Mouse (Mus musculus): ENCODE measurements at regions not wholly inside any gene's neighbourhood (a gene's known extent, or its start where the extent isn't known, plus 50 kb on each side); places are given as distances from the start of the nearest gene placed in this dataset.

DNA sequence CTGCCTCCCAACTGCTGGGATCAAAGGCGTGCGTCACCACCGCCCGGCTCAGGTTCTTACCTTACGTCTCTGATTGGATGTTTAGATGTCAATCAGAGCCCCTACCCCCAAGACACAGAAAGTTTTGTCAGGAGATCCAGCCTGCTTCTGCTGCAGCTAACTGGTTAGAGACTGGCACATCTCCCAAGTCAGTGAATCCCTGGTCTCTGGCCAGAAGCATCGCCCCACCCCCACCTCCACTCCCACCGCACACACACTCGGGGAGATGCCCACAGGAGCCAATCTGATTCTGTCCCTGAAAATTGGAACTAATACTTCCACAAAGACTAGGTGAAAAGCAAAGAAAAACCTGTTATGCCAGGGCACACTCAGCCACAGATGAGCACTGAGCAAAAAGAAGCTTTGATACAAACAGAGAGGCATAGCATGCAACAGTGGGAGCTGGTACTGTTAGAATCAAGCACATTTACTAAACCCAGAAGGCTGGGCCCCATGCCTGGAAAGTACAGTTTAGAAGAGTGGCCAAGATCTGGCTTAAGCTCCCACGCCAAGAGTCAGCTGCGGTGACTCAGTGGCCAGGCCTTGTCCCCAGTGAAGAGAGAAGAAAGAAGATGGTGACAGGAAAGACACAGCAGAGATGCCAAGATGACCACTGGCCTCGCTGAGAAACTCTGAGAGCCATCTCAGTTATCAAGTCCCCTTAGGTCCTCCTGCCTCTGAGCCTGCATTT is 130.4 kb downstream of the Utp6 start:
- no peak for DNase-seq (ENCODE audit: extremely low spot score in 1 of 2, low spot score in 2 of 2)
- intact Hi-C loops (cut with DNase I) = no loop called here

DNA sequence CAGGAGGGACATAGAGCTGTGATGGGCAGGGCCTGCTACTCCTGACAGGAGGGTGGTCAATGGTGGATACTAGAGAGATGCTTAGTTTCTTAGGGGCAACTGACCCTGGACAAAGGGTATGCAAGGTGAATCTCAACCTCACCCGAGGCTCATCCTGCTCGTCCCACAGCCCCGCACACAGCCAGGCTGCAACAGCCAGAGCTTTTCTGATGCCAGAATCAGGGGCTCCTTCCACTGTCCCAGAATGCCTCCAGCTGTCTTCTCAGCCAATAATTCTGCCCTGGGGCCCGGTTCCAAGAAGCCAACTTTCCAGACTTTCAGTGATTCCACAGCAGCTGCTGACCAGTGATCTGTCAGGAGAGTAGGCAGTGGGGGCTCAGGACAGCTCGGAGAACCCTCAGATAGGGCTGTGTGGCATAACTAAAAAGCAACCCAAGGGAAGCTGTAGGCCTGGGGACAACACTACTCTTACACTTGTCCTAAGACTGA is 131.6 kb downstream of the Utp6 start:
- intact Hi-C loops (cut with DNase I) = no loop called here
- DNase-seq (ENCODE audit: extremely low spot score in 1 of 2, low spot score in 2 of 2) = no peak

DNA sequence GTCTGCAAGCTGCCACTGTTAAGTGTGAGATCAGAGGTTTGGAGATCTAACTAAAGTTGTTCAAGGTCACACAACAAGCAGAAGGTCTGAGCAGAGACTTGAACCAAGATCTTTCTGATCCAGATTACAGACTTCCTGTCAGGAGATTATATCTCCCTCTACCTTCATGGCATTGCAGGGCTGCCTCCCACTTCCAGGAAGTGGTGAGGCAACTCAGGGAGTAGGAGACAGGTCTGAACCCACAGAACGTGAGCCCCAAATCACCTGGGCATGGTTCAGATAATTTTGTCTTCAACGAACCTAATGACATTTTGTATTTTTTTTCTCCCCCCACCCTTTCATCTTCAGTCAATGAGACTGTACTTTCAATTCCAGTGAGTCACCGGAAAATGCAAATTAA is 135.2 kb downstream of the Utp6 start:
- intact Hi-C loops (cut with DNase I) = no loop called here
- DNase-seq (ENCODE audit: extremely low spot score in 1 of 2, low spot score in 2 of 2) = no peak

DNA sequence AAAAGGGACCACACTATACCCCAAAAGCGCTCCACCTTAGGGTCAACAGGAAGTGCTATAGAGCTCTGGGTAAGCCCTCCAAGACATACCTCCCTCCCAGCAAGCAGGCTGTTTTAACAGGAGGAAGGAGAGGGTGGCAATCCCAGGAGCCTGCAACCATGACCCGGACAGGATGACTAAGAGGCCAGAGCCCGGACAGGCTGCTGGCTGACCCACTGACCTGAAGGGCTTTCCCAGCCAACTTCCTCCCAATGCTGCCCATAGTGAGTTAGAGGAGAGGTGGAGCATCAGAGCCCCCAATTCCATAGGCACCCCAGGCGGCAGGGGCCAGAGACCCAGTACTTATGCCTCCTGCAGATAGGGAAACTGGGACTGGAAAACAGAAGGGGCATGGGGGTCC is 136.3 kb downstream of the Utp6 start:
- no peak for DNase-seq (ENCODE audit: extremely low spot score in 1 of 2, low spot score in 2 of 2)
- intact Hi-C loops (cut with DNase I) = no loop called here

DNA sequence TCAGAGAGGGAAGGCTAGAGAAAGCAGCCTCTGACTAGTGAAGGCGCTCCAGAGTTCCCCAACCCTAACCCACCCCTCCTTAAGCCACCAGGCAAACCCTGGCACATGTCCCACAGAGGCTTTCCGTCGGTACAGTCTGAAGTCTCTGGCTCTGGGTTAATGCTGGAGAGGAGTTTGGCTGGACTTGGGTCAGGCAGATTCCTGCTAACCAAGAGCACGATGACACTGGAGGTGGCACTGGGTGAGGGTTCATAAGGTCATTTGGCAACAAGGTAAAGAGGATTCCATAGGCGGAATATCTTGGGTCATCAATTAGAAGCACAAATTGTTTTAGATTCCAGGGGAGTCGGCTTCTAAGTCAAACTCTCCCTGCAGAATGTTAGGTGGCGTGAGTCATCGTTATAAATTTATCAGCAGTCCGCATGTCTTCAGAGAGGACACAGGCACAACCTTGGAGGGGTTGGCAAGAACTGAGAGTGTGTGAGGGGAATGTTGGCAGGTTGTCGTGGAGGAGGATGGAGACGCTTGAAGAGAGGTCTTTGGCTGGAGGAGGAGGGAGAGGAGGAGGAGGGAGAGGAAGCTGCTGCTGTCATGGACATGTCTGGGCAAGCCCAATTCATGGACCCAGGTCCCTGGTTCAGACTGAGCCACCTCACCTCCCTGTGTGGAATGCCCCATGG is 138.4 kb downstream of the Utp6 start:
- intact Hi-C loops (cut with DNase I) = no loop called here
- DNase-seq (ENCODE audit: extremely low spot score in 1 of 2, low spot score in 2 of 2) = no peak

DNA sequence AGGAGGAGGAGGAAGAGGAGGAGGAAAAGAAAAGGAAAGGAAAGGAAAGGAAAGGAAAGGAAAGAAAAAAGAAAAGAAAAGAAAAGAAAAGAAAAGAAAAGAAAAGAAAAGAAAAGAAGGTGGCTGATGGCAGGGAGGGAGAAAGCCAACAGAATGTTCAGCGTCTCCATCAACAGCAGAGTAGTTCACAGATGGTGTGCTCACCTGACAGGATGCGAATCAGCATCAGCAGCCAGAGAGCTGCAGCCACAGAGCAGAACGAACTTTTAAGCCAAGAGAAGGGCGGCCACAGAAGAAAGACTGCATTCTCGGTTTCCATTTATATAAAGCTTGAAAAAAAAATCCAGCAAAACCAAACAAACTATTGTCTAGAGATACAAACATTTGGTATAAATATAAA is 140.2 kb downstream of the Utp6 start:
- intact Hi-C loops (cut with DNase I) = no loop called here
- no peak for DNase-seq (ENCODE audit: extremely low spot score in 1 of 2, low spot score in 2 of 2)

DNA sequence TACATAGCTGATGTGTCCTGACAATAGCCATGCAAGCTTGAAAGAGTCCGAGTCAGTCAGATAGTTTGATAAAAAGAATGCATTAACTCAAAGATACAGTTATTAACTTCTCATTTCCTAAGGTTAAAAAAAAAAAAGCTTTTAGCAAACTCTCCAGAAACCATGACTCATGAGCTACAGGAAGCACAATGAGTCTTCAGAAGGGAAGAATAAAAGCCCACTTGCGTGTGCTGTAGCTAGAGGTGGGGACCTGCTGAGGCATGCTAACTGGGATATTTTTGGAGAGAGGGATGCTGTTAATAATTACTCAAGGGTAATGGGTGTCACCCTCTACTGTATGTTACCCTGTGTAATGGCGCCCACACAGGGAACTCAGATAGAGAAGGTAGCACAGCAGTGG is 147.0 kb downstream of the Utp6 start:
- no peak for DNase-seq (ENCODE audit: extremely low spot score in 1 of 2, low spot score in 2 of 2)
- intact Hi-C loops (cut with DNase I) = no loop called here

DNA sequence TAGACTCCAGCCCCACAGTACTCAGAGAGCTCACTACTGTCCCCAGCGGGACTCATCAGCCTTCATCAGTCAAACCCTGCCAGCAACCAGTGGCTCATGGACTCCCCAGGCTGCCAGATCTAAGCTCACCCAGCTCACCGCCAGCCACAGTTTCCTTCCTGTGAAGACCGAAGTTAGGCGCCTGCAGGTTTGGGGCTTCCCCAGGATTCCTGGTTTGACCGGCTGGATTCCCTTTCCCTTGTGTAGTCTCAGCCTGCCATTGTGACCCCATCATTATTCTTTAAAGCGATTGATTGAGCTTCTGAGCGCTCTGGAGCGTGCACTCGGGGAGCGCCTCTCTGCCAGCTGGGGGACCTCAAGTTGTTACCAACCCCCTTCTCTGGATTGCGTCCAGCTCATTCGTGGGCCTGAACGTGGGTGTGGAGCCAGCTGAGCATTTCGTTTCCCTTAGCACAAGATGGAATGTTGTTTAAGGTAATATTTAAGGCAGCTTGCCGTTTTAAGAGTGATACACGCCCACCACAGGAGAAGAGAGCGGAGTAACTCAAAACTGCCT is 155.2 kb downstream of the Utp6 start:
- peak in 1 of 2 experiments; percentile 59 for DNase-seq (ENCODE audit: extremely low spot score in 1 of 2, low spot score in 2 of 2)
- intact Hi-C loops (cut with DNase I) = no loop called here

DNA sequence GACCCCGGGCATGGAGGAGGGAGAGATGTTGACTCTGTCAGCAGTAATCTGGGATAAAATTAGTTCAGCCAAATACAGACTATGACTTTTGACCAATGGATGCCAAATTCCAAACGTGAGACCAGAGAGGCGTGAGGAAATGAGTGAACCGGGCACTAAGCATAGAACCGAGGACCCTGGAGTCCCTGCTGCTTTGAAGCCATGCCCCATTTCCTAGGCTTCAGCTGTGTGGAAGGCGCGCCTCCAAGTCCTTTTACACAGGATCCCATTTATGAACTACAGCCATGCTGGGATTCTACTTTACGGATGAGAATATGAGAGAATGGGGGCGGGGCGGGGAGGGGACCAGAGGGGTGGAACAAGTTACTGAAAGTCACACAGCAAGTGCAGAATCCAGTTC is 155.8 kb downstream of the Utp6 start:
- DNase-seq (ENCODE audit: extremely low spot score in 1 of 2, low spot score in 2 of 2) = no peak
- intact Hi-C loops (cut with DNase I) = no loop called here

DNA sequence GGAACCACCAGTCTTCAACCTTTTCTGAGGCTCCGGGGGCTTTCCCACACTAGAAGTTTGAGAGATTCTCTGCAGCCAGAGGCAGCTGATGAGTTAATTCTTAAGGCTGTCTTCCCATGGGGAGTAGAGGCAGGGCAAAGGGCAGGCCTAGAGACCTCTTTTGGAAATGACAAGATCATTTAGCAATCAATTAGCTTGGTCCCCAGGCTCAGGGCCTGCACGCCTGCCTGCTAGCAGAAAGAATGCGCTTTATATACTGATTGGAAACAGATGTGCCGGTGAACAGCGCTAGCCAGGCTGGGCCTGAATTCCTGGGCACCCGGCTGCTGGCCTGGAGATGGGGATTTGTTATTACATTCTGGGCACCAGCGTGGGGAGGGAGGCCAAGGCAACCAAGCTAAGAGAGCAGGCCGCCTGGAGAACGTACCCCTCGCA is 156.2 kb downstream of the Utp6 start:
- DNase-seq (ENCODE audit: extremely low spot score in 1 of 2, low spot score in 2 of 2) = peak in 1 of 2 experiments; percentile 55
- intact Hi-C loops (cut with DNase I) = no loop called here

DNA sequence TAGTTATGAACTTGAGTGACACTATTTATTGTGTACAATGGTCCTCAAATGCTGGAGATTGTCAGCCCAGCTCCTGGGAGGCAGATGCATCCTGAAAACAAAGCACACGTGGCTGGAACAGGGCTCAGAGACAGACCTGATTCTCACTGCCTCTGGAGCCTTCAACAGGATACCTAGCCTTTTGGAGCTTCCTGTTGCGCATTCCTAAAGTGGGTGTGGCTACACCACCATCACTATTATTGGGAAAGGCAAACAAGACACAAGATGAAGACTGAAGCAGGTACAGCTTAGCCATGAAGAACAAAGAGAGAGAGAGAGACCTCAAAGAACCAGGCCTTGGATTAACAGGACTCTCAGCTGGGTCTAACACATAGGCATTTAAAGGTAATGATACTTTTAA is 158.2 kb downstream of the Utp6 start:
- DNase-seq (ENCODE audit: extremely low spot score in 1 of 2, low spot score in 2 of 2) = no peak
- intact Hi-C loops (cut with DNase I) = no loop called here

DNA sequence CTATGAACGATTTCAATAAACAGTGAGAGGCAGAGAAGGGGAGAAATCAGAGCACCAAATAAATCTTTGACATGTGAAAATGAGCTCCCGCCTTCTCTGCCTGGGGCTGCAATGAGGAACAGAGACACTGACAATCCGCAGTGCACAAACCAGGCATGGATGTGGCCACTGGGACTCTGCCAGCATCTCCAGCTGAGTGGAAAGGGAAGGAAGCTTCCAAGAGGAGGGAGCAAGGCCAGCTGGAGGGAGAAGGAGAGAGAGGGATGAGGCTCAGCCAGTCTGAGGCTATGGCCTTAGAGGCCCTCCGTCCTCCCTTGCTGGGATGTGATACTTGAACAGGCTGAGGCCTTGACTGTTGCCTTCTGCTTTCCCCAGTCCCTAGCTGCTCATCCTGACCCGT is 159.2 kb downstream of the Utp6 start:
- intact Hi-C loops (cut with DNase I) = no loop called here
- DNase-seq (ENCODE audit: extremely low spot score in 1 of 2, low spot score in 2 of 2) = peak; percentile 42 to 84

DNA sequence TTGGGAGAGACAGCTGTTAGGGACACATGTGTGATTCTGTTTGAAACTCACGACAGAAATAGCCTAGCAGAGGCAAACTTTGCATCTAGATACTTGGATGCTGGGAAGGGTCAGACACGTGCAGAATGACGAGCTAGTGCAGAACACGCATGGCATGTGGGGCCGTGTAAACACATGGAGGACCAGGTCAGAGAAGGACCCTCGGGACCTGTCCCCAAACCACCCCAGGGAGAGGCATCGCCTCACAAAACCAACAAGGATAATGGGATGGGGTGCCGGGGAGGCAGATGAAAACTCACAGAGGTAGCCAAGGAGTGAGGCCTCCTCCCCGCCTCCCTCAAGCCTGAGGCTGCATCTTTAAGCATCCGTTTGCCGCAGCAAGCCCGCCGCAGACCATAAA is 159.6 kb downstream of the Utp6 start:
- no peak for DNase-seq (ENCODE audit: extremely low spot score in 1 of 2, low spot score in 2 of 2)
- intact Hi-C loops (cut with DNase I) = no loop called here

DNA sequence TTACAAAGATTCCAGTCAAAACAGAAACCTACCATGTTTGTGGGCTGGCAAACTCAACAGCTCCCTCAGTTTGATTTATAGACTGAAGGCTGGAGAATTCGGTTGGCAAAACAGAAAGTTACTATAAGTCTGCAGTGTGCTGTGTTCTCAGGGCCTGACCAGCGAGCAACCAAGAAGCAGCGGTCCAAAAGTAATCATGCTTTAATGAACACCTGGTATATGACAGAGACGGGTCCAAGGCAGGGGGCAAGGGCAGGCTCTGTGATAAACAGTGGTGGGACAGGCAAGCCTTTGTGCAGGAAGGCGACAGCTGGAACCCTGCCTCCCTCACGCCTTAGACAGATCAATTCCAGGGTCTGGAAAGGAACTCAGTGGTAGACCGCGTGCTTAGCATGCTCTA is 161.9 kb downstream of the Utp6 start:
- intact Hi-C loops (cut with DNase I) = no loop called here
- no peak for DNase-seq (ENCODE audit: extremely low spot score in 1 of 2, low spot score in 2 of 2)

DNA sequence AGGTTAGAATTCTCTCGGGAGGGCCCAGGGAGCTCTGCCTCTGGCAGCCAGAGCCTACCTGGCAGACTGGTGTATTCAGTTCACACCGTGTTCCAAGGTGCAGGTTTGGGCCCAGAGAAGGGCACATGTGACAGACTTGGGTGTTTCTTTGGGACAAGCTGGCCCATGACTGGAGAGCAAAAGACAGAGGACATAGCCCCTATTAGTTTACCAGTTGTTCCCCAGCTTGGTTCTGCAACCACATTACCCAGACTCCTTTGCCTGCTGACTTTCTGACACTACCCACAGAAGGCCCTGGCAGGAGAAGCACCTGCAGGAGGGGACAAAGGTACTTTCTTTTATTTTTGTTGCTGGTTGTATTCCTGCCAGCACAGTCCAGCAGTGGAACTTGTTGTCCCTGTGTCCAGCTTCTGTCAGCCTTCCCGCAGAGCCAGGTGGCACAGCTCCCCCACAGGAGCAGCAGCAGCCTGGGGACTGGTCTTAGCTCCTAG is 173.9 kb downstream of the Utp6 start:
- intact Hi-C loops (cut with DNase I) = no loop called here
- DNase-seq (ENCODE audit: extremely low spot score in 1 of 2, low spot score in 2 of 2) = no peak

DNA sequence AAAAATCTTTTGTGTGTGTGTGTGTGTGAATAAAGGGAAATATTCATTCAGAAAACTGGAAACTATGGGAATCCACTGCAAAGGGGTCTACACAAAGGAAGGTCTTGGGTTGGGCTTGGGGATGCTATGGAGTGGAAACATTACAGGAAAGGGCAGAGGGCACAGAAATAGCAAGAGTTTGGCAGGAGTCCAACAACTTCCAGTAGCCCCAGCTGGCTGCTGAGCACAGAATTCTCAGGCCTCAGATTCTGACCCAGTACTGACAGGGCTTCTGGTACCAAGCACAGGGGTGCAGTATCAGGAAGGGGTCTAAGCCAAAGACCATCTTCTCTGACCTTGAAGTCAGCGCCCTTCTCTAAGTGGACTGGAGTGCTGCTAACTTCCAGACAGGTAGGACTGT is 174.4 kb downstream of the Utp6 start:
- DNase-seq (ENCODE audit: extremely low spot score in 1 of 2, low spot score in 2 of 2) = no peak
- intact Hi-C loops (cut with DNase I) = no loop called here

DNA sequence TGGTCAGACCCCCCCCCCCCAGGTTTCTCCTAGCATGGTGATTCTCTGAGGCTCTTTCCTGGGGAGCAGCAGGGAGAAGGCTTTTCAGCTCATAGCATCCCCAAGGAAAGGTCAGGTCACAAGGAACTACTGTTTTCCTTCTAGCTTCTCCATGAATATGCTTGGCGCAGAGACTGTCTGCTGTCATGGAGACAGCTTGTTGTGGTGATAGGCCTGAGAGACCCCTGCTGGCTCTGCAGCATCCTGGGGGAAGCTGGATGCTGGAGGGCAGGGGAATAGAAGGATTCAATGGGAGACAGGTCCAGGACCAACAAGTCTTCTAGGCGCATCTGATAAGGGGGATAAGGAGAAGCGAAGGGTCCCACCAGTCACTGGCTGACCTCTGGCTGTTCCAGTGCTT is 178.1 kb downstream of the Utp6 start:
- intact Hi-C loops (cut with DNase I) = no loop called here
- DNase-seq (ENCODE audit: extremely low spot score in 1 of 2, low spot score in 2 of 2) = no peak

DNA sequence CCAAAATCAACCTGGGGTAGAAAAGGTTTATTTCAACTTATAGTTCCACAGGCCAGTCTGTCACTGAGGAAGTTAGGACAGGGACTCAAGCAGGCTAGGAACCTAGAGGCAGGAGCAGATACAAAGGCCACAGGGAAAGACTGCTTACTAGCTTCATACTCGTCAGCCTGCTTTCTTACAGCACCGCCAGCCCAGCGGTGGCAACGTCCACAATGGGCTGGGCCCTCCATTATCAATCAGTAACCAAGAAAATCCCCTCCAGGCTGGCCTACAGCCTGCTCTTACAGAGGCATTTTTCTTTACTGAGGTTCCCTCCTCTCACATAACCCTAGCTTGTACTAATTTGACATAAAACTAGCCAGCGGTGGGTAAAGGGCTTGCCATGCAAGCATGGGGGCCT is 180.2 kb downstream of the Utp6 start:
- DNase-seq (ENCODE audit: extremely low spot score in 1 of 2, low spot score in 2 of 2) = no peak
- intact Hi-C loops (cut with DNase I) = no loop called here

DNA sequence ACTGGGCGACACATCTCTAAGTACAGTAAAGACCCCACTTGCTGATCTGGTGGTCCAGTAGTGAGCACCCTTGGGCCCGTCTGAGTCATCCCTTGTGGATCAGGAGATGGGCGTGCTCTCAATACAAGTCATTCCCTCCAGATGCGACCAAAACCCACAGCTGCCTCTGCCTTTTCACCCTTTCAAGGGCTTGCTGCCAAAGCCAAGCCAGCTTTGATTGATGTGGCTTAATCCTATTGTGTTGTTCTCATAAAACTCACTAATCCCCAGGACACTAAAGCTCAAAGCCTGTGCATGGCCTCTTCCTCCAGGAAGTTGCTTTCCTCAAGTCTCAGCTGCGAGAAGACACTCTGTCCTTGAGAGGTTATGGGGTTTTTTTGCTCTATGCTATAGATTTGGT is 182.4 kb downstream of the Utp6 start:
- intact Hi-C loops (cut with DNase I) = no loop called here
- no peak for DNase-seq (ENCODE audit: extremely low spot score in 1 of 2, low spot score in 2 of 2)

DNA sequence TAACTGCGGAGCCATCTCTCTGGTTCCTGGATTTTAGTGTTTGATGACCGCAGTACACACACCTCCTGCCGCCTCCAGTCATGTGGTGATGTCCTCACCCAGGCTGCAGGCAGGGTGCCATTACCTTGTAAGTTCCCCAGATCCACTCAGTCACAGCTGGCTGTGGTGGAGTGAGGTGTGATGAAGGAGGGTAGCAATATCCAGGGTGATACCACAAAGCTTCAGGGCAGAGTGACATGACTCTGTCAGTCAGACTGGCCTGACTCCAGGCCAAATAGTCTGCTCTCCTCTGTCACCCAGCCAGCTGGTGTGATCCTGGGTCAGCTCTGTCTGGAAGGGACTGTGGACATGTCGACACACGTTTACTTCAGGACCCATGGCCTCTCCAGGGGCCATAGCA is 183.7 kb downstream of the Utp6 start:
- intact Hi-C loops (cut with DNase I) = no loop called here
- peak in 1 of 2 experiments; percentile 37 for DNase-seq (ENCODE audit: extremely low spot score in 1 of 2, low spot score in 2 of 2)
